Mouse (Mus musculus) left cerebral cortex, adult 18-20 months (tissue): ENCODE data around the gene Gm49630. TPM values are rescaled to one million over a fixed set of nuclear protein-coding genes. Genes with fewer than 3 reads are reported as not detected.
"Not testable (repeated sequence)": the region's sequence is repeated elsewhere in the genome, so short reads cannot be mapped to it uniquely, and the experiment has no call there.

Source experiments
- DNase-seq, 2 experiments: peaks; one replicate each; pipeline ENCODE4 v3.0.0; 2021 to 2022; ENCODE audit warnings: low spot score in 2 of 2, mixed read lengths in 1 of 2
- long read RNA-seq, 2 experiments: library from polyadenylated mRNA; stranded (forward); transcript quantifications; one replicate each; pipeline ENCODE4 v2.0.0; 2021
- total RNA-seq, 2 experiments: library from RNA; stranded (reverse); gene quantifications; 2 replicates each; pipeline ENCODE4 v1.2.3; 2021

Gene Gm49630
- total RNA-seq = not detected
- long read RNA-seq, experiment 1 = 0 reads
- long read RNA-seq, experiment 2 = 0 reads

GRCm38 (mm10) chr17:7371879-7372278 is at the start of gene Gm49630:
Gene Gm49630, minus strand, starts transcription at chr17:7371979.
- not testable (repeated sequence) for DNase-seq

DNA sequence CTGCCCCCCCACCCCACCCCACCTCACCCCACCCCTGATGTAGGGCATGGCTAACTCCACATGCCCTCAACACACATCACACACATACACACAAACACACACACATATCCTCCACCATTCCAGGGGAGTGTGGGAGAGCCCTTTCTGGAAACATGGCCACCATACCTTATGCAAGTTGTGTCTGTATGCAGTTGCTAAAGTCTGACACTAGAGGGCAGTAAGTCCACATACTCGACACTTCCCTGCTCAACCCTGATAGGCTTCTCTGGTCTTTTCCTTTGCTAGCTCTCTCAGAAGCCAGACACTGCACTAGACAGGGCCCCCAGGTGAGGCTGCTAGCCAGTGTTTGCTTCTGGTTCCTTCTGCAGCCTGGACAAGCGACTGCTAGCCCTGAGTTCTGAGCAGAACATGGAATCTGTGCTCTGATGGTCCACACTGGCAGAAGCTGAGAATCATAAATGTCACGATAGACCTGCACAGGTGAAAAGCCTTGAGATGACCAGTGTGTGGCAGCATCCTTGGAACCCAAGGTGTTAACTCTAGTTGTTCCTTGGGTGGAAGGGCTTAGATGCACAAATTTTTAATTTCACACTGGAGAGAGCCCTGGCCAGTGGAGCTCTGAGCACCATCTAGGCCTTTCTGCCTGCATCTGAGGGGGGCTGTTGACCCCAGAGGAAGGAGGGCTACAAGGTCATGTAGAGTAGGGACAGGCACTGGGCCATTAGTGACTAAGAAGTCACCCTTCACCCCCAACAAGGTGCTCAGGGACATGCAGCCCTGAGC is 48.6 kb upstream of the Gm49630 start:
- DNase-seq = peak in 1 of 2 experiments; percentile 5

DNA sequence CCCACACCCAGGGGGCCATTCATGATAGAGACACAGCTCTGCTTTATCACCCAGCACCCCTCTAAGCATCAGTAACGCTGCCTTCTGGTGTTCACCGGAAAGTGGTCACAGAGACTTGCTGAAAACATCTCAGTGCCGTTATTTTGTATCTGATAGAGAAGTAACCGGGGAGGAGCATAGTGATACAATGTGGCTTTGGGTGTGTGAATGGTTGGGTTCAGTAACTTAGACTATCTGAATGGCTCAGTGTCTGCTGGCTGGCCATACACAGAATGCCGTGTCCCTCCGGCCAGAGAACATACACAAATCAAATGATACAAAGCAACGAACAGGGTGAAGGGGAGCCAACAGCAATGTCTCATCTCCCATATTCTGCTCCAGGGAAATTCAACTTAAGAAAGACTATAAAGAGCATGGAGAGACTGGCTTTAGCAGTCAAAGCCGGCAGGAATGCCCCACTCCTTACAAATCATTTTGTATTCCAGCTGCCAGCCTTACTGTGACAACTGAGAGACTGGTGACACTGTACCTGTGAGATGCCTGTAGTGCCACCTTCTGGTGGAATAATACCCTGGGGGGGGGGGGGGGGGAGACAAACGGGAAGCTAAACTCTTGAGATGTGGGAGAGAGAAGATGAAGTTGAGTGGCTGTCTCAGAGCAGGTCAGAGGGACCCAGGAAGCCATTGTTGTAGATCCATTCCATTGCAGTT is 43.0 kb upstream of the Gm49630 start:
- not testable (repeated sequence) for DNase-seq

DNA sequence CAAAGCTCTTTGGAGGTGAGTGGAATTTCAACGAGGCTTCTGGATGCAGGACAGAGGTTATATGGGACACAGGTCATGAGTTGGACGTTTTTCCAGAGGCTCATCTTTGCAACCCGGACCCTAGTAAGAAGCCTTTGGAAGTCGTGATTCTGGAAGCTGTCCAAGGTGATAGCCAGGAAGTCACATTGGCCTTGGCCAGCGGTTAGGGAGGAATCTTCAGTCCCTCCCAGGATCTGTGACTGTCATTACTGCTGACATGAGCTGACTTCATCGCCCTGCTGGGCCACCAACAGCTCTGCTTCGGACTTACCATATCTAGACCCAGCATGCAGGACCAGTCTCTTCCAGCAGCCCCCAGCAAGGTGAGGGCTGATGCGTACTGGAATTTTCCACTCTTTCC is 41.6 kb upstream of the Gm49630 start:
- not testable (repeated sequence) for DNase-seq

- DNase-seq = not testable (repeated sequence)
Measured at GRCm38 (mm10) chr17:7399770-7400169, 28.0 kb upstream of the Gm49630 start.

DNA sequence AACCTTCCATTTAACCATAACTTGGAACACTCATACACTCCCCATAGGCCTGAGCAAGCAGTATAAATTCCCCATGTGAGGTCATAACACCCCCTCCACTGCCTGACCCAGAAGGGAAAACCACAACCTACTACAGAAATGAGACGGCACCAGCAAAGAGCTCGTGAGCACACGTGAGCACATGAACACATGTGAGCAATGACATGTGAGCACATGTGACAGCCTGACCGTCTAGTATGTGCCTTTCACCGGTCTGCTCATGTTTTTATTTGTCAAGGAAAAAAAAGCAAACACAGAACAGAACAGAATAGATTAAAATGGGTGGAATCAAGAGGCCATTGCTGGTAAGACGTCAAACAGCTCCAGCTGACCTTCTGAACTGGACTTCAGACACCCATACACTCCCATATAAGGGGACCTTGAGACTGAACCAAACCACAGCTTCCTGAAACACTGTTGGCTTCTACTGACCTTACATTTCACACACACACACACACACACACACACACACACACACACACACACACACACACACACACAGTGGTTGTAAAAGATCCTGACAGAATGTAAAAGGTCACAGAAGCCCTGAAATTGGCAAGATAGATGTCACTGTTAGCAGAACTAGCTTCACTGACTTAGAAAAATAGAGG is 26.5 kb upstream of the Gm49630 start:
- DNase-seq = not testable (repeated sequence)

GRCm38 (mm10) chr17:7397079-7397478 is 25.3 kb upstream of the Gm49630 start:
- DNase-seq = not testable (repeated sequence)

DNA sequence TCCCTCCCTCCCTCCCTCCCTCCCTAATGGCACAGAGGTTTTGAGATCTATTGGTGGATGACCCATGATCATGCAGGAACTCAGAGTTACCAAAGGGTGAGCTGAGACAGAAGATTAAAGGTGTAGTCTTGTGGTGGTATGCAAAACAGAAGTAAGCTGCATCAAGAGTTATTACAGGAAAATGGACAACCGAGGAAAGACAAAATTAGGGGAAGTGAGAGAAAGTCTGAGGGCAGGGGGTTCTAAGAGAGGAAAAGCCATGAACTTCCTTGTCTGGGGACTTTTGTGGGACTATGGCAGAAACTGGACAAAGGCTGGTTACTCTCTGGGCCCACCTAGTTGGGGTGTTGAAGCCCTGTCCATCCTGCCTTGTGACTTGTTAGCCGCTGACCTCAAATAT is 24.5 kb upstream of the Gm49630 start:
- DNase-seq = not testable (repeated sequence)

DNA sequence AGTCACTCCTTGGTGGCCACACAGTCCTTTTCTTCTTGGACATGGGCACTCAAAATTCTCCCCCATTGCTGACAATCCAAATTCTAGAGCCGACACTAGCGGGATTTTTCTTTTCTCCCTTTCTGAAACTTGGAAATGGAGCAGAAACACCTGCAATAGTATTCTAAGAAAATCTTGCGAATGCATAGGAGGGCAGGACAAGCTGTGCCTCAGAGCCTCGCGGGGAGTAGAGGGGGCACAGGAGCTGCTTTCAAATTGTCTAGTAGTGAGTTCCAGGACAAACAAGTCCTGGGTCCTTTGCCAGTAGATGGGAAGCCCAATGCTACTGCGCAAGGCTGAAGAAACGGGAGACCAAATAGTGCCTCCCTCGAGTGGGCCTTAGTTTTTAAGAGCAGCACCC is 23.9 kb upstream of the Gm49630 start:
- not testable (repeated sequence) for DNase-seq

- DNase-seq = not testable (repeated sequence)
Measured at GRCm38 (mm10) chr17:7395116-7395515, 23.3 kb upstream of the Gm49630 start.

GRCm38 (mm10) chr17:7389898-7390297 is 18.1 kb upstream of the Gm49630 start:
- not testable (repeated sequence) for DNase-seq

- not testable (repeated sequence) for DNase-seq
Measured at GRCm38 (mm10) chr17:7388958-7389356, 17.2 kb upstream of the Gm49630 start.

GRCm38 (mm10) chr17:7388341-7388957 is 16.7 kb upstream of the Gm49630 start:
- DNase-seq = not testable (repeated sequence)

GRCm38 (mm10) chr17:7386016-7386415 is 14.2 kb upstream of the Gm49630 start:
- DNase-seq = not testable (repeated sequence)

GRCm38 (mm10) chr17:7385364-7385763 is 13.6 kb upstream of the Gm49630 start, which contains the start of gene Unc93a2:
Gene Unc93a2, minus strand, starts transcription at chr17:7385464.
- not testable (repeated sequence) for DNase-seq

DNA sequence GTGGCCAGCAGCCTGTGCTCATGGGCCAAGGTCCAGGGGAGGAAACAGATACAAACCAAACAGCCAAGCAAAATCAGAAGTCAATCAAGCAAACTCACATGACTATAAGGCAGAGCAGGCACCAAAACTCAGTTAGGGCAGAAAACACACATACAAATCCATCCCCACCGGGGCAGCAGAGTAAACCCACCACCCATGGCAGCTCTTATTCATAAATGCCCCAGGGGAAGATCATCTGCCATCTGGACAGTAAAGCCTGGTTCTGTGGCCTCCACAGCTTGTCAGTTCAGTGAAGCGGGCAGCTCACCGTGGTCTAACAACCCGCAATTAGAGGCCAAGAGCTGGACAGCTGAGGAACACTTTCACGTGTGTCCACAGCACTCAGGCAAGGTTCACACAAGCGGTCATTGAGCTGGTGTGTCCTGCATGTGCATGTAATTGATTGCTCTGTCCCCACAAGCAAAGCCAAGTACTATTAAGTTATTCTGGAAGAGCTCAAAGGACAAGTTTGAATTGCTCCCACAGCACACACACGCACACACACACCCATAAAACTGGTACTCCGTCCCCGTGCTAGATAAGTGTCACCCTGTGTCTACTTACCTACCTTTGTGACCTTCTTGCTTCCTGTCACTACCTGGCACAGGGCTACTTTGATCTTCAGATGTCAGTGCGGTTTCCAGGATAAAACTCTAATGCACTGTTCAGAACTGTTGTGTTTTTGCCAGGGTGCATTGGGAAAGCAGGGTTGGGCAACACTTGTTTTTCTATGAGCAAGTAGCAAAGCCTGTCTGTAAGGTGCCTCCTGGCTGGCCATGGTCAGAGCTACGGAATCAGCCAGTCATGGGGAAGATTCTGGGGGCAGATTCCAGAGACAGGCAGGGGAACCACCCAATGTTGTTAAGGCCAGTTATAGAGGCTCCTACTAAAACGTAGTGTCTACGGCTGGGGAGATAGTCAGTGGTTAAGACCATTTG is 11.7 kb upstream of the Gm49630 start:
- DNase-seq = not testable (repeated sequence)

DNA sequence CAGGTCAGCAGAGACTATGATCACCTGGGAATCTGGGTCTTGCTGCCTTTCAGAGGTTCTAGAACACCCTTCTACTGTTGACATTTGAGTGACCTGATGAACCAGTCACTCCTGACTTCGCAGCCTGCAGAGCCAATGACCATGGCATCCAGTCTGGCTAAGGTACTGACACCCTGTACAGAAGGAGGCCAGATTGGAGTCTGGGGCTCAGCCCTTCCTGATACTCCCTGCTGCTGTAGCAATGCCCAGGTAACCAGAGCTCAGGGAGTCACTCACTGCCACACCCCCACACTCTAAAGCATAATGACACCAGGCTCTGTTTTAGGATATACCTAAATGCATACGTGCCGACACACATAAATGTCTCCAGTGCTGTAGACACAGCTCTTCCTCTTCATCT is 10.9 kb upstream of the Gm49630 start:
- not testable (repeated sequence) for DNase-seq

DNA sequence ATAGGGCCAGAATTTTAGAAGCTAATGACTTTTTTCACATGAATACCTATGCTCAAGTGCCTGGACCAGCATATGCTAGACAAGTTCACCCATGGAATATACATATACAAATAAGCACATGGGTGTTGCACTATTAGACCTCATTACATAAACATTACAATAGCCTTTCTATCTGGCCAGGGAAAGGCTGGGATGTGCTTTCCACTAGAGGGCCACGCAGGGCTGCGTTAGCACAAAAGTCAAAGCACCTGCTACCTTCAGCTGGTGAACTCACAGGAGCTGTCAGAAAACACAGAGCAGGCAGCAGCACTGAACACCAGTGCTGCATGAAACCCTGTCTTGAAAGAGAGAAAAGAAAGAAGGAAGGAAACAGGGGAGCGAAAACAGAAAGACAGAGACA is 6.1 kb upstream of the Gm49630 start:
- not testable (repeated sequence) for DNase-seq

DNA sequence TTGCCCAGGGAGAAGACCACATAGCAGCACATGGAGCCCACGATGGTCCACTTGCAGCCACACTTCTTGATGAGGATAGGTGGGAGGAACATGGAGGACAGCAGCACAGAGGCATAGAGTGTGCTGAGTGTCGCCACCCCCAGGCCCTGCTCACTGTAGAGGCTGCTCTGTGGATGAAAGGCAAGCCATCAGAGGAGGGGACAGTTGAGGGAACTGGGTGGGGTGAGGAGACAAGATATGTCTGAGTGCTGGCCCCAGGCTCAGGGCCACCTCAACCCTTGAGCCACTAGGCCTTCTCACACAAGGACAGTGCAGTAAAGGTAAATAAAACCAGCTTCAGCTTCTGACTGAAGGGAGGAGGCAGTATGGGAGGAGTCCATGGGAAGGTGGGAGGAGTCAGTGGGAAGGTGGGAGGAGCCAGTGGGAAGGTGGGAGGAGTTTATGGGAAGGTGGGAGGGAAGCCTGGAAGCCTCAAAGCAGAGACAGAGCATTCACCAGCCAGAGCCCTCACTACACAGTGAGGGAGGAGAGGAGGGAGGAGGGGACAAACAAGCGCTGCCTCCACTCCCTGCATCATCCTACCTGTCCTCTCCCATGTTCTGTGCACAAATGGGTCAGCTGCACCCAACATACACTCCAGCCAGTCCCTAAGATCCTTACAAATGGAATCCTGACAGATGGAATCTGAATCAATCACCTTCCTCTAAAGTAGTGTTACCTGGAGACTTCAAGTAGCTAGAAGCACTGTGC is 5.3 kb upstream of the Gm49630 start:
- DNase-seq = not testable (repeated sequence)
